Mouse (Mus musculus): ENCODE results near the gene Zfp987.
"Not testable (repeated sequence)": the region's sequence is repeated elsewhere in the genome, so short reads cannot be mapped to it uniquely, and the experiment has no call there.

The Zfp987 gene

GRCm38 (mm10) chr4:146096998-146097397 is at the start of gene Zfp987:
Gene Zfp987 (plus strand): TSS chr4:146097298.
- DNase-seq (ENCODE audit: low spot score in 2 of 2): not testable (repeated sequence)

- DNase-seq (ENCODE audit: low spot score in 2 of 2): peak in 1 of 2 experiments; percentile 19
Measured at GRCm38 (mm10) chr4:146052536-146052935, 44.6 kb upstream of the Zfp987 start.

- DNase-seq (ENCODE audit: low spot score in 2 of 2): peak in 1 of 2 experiments; percentile 20
Measured at GRCm38 (mm10) chr4:146053445-146053844, 43.7 kb upstream of the Zfp987 start.

GRCm38 (mm10) chr4:146055335-146055734 is 41.8 kb upstream of the Zfp987 start:
- peak in 1 of 2 experiments; percentile 17 for DNase-seq (ENCODE audit: low spot score in 2 of 2)

GRCm38 (mm10) chr4:146058646-146059045 is 38.5 kb upstream of the Zfp987 start:
- DNase-seq (ENCODE audit: low spot score in 2 of 2): peak in 1 of 2 experiments; percentile 23

- DNase-seq (ENCODE audit: low spot score in 2 of 2): peak in 1 of 2 experiments; percentile 20
Measured at GRCm38 (mm10) chr4:146059078-146059477, 38.0 kb upstream of the Zfp987 start.

- peak in 1 of 2 experiments; percentile 20 for DNase-seq (ENCODE audit: low spot score in 2 of 2)
Measured at GRCm38 (mm10) chr4:146059974-146060693, 37.0 kb upstream of the Zfp987 start.

GRCm38 (mm10) chr4:146061082-146061481 is 36.0 kb upstream of the Zfp987 start:
- peak in 1 of 2 experiments; percentile 18 for DNase-seq (ENCODE audit: low spot score in 2 of 2)

- DNase-seq (ENCODE audit: low spot score in 2 of 2): peak in 1 of 2 experiments; percentile 18
Measured at GRCm38 (mm10) chr4:146062021-146062420, 35.1 kb upstream of the Zfp987 start.

- peak in 1 of 2 experiments; percentile 20 for DNase-seq (ENCODE audit: low spot score in 2 of 2)
Measured at GRCm38 (mm10) chr4:146063001-146063400, 34.1 kb upstream of the Zfp987 start.

GRCm38 (mm10) chr4:146063621-146064020 is 33.5 kb upstream of the Zfp987 start:
- DNase-seq (ENCODE audit: low spot score in 2 of 2): peak in 1 of 2 experiments; percentile 32

- DNase-seq (ENCODE audit: low spot score in 2 of 2): peak in 1 of 2 experiments; percentile 17
Measured at GRCm38 (mm10) chr4:146064807-146065206, 32.3 kb upstream of the Zfp987 start.

GRCm38 (mm10) chr4:146066932-146067580 is 30.0 kb upstream of the Zfp987 start:
- peak in 1 of 2 experiments; percentile 29 for DNase-seq (ENCODE audit: low spot score in 2 of 2)

GRCm38 (mm10) chr4:146067594-146067993 is 29.5 kb upstream of the Zfp987 start:
- peak in 1 of 2 experiments; percentile 19 for DNase-seq (ENCODE audit: low spot score in 2 of 2)

- DNase-seq (ENCODE audit: low spot score in 2 of 2): peak in 1 of 2 experiments; percentile 20
Measured at GRCm38 (mm10) chr4:146073264-146073663, 23.8 kb upstream of the Zfp987 start.

GRCm38 (mm10) chr4:146101448-146101847 is 4.3 kb downstream of the Zfp987 start:
- DNase-seq (ENCODE audit: low spot score in 2 of 2): not testable (repeated sequence)

GRCm38 (mm10) chr4:146156524-146156923 is 59.4 kb downstream of the Zfp987 start, which contains the start of gene Zfp600:
Gene Zfp600 (plus strand): TSS chr4:146156824.
- not testable (repeated sequence) for DNase-seq (ENCODE audit: low spot score in 2 of 2)

- not testable (repeated sequence) for DNase-seq (ENCODE audit: low spot score in 2 of 2)
Measured at GRCm38 (mm10) chr4:146162893-146163292, 65.8 kb downstream of the Zfp987 start.

- DNase-seq (ENCODE audit: low spot score in 2 of 2): not testable (repeated sequence)
Measured at GRCm38 (mm10) chr4:146167202-146167832, 70.2 kb downstream of the Zfp987 start.

- not testable (repeated sequence) for DNase-seq (ENCODE audit: low spot score in 2 of 2)
Measured at GRCm38 (mm10) chr4:146167879-146168532, 70.9 kb downstream of the Zfp987 start.

- DNase-seq (ENCODE audit: low spot score in 2 of 2): not testable (repeated sequence)
Measured at GRCm38 (mm10) chr4:146168730-146169215, 71.7 kb downstream of the Zfp987 start.
